Mouse (Mus musculus): ENCODE measurements around the gene Vmn1r55. TPM values are rescaled to one million over a fixed set of nuclear protein-coding genes. Genes with fewer than 3 reads are reported as not detected.

Gene Vmn1r55
- total and polyA plus RNA-seq, 3 experiments, result not detected

DNA sequence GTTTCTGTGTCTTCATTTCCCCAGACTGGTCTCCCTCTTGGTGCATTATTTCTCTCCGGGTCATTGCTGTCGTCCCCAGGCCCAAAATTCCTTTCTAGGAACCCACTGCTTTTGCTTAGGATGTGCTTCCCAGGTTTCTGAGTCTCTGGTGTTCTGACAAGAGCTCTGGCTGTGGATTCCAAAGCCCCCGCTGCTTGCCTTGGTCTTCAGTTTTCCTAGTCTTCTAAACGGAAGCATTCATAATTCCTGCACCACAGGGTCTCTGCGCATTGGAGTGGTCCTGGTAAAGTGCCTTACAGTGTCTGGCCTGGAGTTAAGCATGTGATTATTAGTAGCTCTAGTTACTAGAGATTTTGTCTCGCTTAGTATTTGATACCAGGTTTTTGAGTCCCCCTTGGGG lies 68.7 kb downstream of the Vmn1r55 start (continued):
- TF ChIP-seq MEF2A (IDR thresholded peaks at IDR 0.05; ENCODE audit: extremely low read depth, insufficient replicate concordance, low read depth, low read length, poor library complexity, severe bottlenecking), result no peak
- TF ChIP-seq SIN3A (IDR thresholded peaks at IDR 0.05; ENCODE audit: low read length), result no peak
- TF ChIP-seq UBTF (IDR thresholded peaks at IDR 0.05; ENCODE audit: borderline replicate concordance, insufficient read depth, low read depth, low read length), result no peak
- TF ChIP-seq MAX (IDR thresholded peaks at IDR 0.05; ENCODE audit: low read length), result no peak
- TF ChIP-seq CHD1 (IDR thresholded peaks at IDR 0.05; ENCODE audit: low read depth, low read length), result no peak

- no peaks in the 10 kb centered on the region for H3K27me3 ChIP-seq (ENCODE audit: control insufficient read depth in 1 of 2, insufficient read depth in 2 of 2, low read length in 2 of 2)
- peak; percentile 96 for DNase-seq (ENCODE audit: low read depth, low spot score)
- peak within 1 kb of the TSS; percentile 91 for H3K9ac ChIP-seq (ENCODE audit: control insufficient read depth, low read depth, low read length, poor library complexity, severe bottlenecking)
- H3K36me3 ChIP-seq (ENCODE audit: control insufficient read depth in 1 of 2, insufficient read depth in 2 of 2, low read length in 2 of 2), result peaks cover 27 to 50% of the 10 kb centered on the region in 2 experiments
- peak within 1 kb of the TSS; percentile 82 for H3K27ac ChIP-seq (ENCODE audit: control insufficient read depth, low read depth, low read length)
- H3K4me1 ChIP-seq (ENCODE audit: control insufficient read depth in 1 of 2, insufficient read depth in 2 of 2, low read length in 2 of 2), result peaks cover 15 to 40% of the 10 kb centered on the region in 2 experiments
- H3K9me3 ChIP-seq (replicated peaks; ENCODE audit: insufficient read depth, low read length), result no peaks in the 10 kb centered on the region
- peaks cover 39% of the 10 kb centered on the region for H3K79me2 ChIP-seq (ENCODE audit: control insufficient read depth, insufficient read depth, low read length, poor library complexity)
- H3K4me3 ChIP-seq (ENCODE audit: control insufficient read depth in 1 of 2, insufficient read depth in 1 of 2, low read depth in 2 of 2, low read length in 2 of 2), result peak within 1 kb of the TSS; percentile 69 to 95
- peak; percentile 95 for TF ChIP-seq HCFC1 (IDR thresholded peaks at IDR 0.05; ENCODE audit: low read depth, low read length)
- TF ChIP-seq TAL1 (IDR thresholded peaks at IDR 0.05; ENCODE audit: low read length), result no peak
- TF ChIP-seq SIN3A (IDR thresholded peaks at IDR 0.05; ENCODE audit: low read length), result peak; percentile 90
- TF ChIP-seq MYB (IDR thresholded peaks at IDR 0.05; ENCODE audit: low read depth, low read length), result no peak
- no peak for TF ChIP-seq ZNF384 (IDR thresholded peaks at IDR 0.05; ENCODE audit: low read depth, low read length)
- peak; percentile 83 for TF ChIP-seq MAX (IDR thresholded peaks at IDR 0.05; ENCODE audit: low read length)
- TF ChIP-seq MXI1 (IDR thresholded peaks at IDR 0.05; ENCODE audit: low read depth, low read length), result peak; percentile 80
- no peak for TF ChIP-seq GABPA (IDR thresholded peaks at IDR 0.05; ENCODE audit: low read depth, low read length)
- TF ChIP-seq KAT2A (conservative IDR thresholded peaks at IDR 0.05; ENCODE audit: low read depth, low read length), result peak; percentile 80
- peak; percentile 15; the same call in 1 of the 2 replicates for TF ChIP-seq SMC3 (IDR thresholded peaks at IDR 0.05; ENCODE audit: low read depth, low read length)
- TF ChIP-seq UBTF (IDR thresholded peaks at IDR 0.05; ENCODE audit: borderline replicate concordance, insufficient read depth, low read depth, low read length), result 0 out of 2 replicates have a peak, but pooled peaks have one; percentile 78
- no peak for TF ChIP-seq MEF2A (IDR thresholded peaks at IDR 0.05; ENCODE audit: extremely low read depth, insufficient replicate concordance, low read depth, low read length, poor library complexity, severe bottlenecking)
- TF ChIP-seq E2F4 (IDR thresholded peaks at IDR 0.05; ENCODE audit: borderline replicate concordance, low read depth, low read length), result no peak
- peak; percentile 75; the same call in 1 of the 2 replicates for TF ChIP-seq MAZ (IDR thresholded peaks at IDR 0.05; ENCODE audit: low read depth, low read length)
- no peak for TF ChIP-seq TBP (IDR thresholded peaks at IDR 0.05; ENCODE audit: low read depth, low read length)
- TF ChIP-seq CTCF (IDR thresholded peaks at IDR 0.05 in 2 of 3, conservative IDR thresholded peaks at IDR 0.05 in 1 of 3; ENCODE audit: control insufficient read depth in 1 of 3, insufficient read depth in 1 of 3, low read depth in 2 of 3, low read length in 3 of 3, poor library complexity in 1 of 3, severe bottlenecking in 1 of 3), result 0 out of 6 replicates have a peak, but pooled peaks of 1 of the 3 experiments have one; percentile 0
- peak in 1 of 2 experiments; percentile 48; a peak in 2 of 4 replicates for TF ChIP-seq EP300 (IDR thresholded peaks at IDR 0.05; ENCODE audit: low read depth in 1 of 2, low read length in 2 of 2)
- TF ChIP-seq CHD1 (IDR thresholded peaks at IDR 0.05; ENCODE audit: low read depth, low read length), result no peak
- TF ChIP-seq RAD21 (IDR thresholded peaks at IDR 0.05; ENCODE audit: low read depth, low read length), result no peak
- no peak for TF ChIP-seq MAFK (IDR thresholded peaks at IDR 0.05; ENCODE audit: borderline replicate concordance, low read depth, low read length)
- TF ChIP-seq ZMIZ1 (IDR thresholded peaks at IDR 0.05; ENCODE audit: low read depth, low read length), result peak; percentile 77; the same call in 1 of the 2 replicates
- no peak; the same call in 1 of the 2 replicates for TF ChIP-seq CHD2 (IDR thresholded peaks at IDR 0.05; ENCODE audit: low read length)
- TF ChIP-seq ETS1 (IDR thresholded peaks at IDR 0.05; ENCODE audit: low read depth, low read length), result peak; percentile 60; the same call in 1 of the 2 replicates
- peak; percentile 99 for TF ChIP-seq ELF1 (IDR thresholded peaks at IDR 0.05; ENCODE audit: low read depth, low read length)
- peak; percentile 90 for TF ChIP-seq BHLHE40 (IDR thresholded peaks at IDR 0.05; ENCODE audit: borderline replicate concordance, low read depth, low read length)
- TF ChIP-seq GATA1 (IDR thresholded peaks at IDR 0.05; ENCODE audit: low read depth, low read length), result no peak
- TF ChIP-seq ZC3H11A (IDR thresholded peaks at IDR 0.05; ENCODE audit: low read depth, low read length), result no peak
- TF ChIP-seq USF1 (IDR thresholded peaks at IDR 0.05; ENCODE audit: low read depth, low read length), result peak; percentile 79
- no peak for TF ChIP-seq ZKSCAN1 (IDR thresholded peaks at IDR 0.05; ENCODE audit: low read depth, low read length)
- no peak for TF ChIP-seq JUND (IDR thresholded peaks at IDR 0.05; ENCODE audit: low read depth, low read length)
- TF ChIP-seq POLR2AphosphoS5 (IDR thresholded peaks at IDR 0.05; ENCODE audit: borderline replicate concordance, low read depth, low read length), result no peak
- no peak for TF ChIP-seq USF2 (IDR thresholded peaks at IDR 0.05; ENCODE audit: borderline replicate concordance in 1 of 2, insufficient read depth in 1 of 2, low read depth in 1 of 2, low read length in 2 of 2)
Measured at GRCm38 (mm10) chr7:5080010-5080751, 69.3 kb downstream of the Vmn1r55 start, which contains the start of gene Epn1. Gene Epn1, plus strand, starts transcription at chr7:5080235.
